Mouse (Mus musculus): ENCODE results near the gene Serpina3n. TPM values are rescaled to one million over a fixed set of nuclear protein-coding genes. Genes with fewer than 3 reads are reported as not detected.
"Not testable (repeated sequence)": the region's sequence is repeated elsewhere in the genome, so short reads cannot be mapped to it uniquely, and the experiment has no call there.

Gene Serpina3n
- polyA plus RNA-seq, 1 experiment: not detected

DNA sequence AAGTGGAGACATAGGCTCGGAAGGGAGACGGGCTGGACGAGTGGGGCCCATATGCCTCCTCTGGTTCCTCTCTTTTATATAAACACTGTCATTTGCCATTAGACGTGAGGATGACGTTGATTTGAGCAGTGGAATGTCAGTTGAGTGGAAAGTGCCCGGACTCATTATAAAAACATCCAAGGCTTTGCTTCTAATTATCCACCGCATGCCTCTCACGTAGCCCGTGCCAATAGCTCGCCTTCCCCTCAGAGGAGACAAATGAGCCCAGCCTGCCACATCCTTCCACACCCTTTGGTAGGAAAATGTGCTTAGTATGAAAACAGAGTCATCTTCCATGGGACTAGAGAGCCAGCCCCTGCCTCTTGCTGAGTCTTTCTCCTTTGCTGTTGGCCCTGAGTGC is 24.8 kb downstream of the Serpina3n start:
- no peak overlapping the region for H3K4me3 ChIP-seq (replicated peaks)
- H3K9me3 ChIP-seq (ENCODE audit: control insufficient read depth, low read length): peaks cover 3% of the 10 kb centered on the region
- no peak for TF ChIP-seq TAL1 (IDR thresholded peaks at IDR 0.05; ENCODE audit: low read length)
- no peak for TF ChIP-seq GATA1 (IDR thresholded peaks at IDR 0.05; ENCODE audit: low read length)
- no peaks in the 10 kb centered on the region for H3K36me3 ChIP-seq (ENCODE audit: control insufficient read depth)
- H3K4me1 ChIP-seq (ENCODE audit: control insufficient read depth): no peaks in the 10 kb centered on the region
- no peaks in the 10 kb centered on the region for H3K27me3 ChIP-seq (ENCODE audit: control insufficient read depth)

DNA sequence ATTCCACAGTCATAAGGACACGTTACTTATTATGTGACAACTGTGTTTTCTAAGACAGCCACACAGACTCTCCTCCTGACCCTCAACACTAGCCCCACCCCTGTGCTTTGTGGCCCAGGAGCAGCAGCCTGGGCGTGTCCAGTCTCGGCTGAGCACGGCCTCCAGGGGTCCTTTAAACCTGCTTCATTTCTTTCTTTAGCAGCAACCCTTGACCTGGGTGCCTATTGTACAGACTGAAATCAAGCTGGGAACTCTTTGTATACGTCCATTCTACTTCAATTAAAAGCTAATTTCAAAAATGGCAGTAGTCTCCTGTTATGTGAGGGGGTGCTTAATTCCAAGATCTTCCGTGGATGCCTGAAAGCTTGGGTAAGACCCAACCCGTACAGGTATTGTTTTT is 26.7 kb downstream of the Serpina3n start:
- no peak for TF ChIP-seq GATA1 (IDR thresholded peaks at IDR 0.05; ENCODE audit: low read length)
- no peak for TF ChIP-seq TAL1 (IDR thresholded peaks at IDR 0.05; ENCODE audit: low read length)
- no peak overlapping the region for H3K4me3 ChIP-seq (replicated peaks)
- H3K4me1 ChIP-seq (ENCODE audit: control insufficient read depth): no peaks in the 10 kb centered on the region
- no peaks in the 10 kb centered on the region for H3K36me3 ChIP-seq (ENCODE audit: control insufficient read depth)
- H3K9me3 ChIP-seq (ENCODE audit: control insufficient read depth, low read length): peaks cover 3% of the 10 kb centered on the region
- no peaks in the 10 kb centered on the region for H3K27me3 ChIP-seq (ENCODE audit: control insufficient read depth)

DNA sequence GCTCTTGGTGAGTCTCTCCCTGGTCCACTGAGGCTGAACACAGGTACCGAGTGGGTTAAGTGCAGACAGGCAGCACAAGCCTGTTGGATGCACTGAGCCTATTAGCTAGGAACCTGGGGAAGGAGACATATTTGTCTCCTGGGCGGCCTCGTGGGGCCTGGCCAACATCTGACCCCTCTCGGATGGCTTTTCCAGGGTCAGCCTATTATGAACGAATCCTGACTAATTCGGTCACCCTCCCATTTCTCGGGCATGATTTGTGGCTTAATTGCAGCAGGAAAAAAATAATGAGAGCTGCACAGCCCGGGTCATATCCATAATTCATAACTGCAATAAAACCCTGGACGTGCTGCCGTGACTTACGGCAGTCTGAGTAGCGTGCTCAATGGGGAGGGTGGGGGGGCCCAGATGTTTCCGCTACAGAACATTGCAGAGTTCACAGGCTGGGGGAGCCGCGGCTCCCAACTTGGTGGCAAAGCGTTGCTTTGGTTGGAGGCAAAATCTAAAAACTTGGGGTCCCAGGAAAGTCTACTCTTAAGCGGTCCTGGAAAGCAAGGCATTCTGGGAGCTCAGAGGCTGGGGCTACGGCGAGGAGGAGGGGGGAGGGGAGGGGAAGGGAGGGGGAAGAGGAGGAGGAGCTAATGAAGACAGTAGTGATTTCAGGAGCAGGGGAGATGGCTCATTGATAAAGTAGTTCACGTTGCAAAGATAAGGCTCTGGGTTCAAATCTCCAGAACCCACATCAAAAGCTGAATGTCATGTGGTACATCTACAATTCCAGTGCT is 27.6 kb downstream of the Serpina3n start:
- TF ChIP-seq GATA1 (IDR thresholded peaks at IDR 0.05; ENCODE audit: low read length) (no peak), TAL1 (IDR thresholded peaks at IDR 0.05; ENCODE audit: low read length) (no peak)
- Histone ChIP-seq H3K9me3 (ENCODE audit: control insufficient read depth, low read length) (peaks cover 3% of the 10 kb centered on the region), H3K4me3 (replicated peaks) (no peak overlapping the region), H3K27me3 (ENCODE audit: control insufficient read depth) (no peaks in the 10 kb centered on the region), H3K36me3 (ENCODE audit: control insufficient read depth) (no peaks in the 10 kb centered on the region), H3K4me1 (ENCODE audit: control insufficient read depth) (no peaks in the 10 kb centered on the region)

DNA sequence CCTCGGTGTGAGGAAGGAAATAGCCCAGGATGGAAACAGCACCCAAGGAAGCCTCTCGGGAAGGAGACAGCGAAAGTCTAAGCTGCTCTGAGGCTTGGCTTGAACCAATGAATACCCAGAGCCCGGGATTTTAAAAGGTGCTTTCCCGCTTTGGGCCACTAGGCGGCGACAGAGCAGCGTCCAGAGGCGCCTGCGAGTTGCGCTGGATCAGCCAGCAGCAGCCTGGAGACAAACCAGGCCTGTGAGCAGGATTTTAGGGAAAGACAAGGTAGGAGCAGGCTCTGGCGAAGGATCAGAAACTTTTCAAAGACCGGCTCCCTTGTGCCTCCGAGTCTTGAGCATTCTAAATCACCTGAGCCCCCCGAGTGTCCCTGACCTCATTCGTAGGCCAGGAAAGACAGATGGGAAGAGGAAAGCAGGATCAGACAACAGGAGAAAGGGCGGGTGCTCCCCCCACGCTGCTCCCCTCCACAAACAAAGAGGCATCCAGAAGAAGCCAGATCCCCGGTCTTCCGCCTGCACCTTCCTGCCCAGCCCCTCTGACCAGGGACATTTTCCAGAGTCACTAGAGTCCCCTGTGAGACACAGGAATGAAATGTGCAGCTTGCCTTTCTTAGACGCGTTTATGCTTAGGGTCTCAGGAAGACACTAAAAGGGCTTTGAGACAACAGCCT is 33.7 kb downstream of the Serpina3n start:
- TF ChIP-seq TAL1 (IDR thresholded peaks at IDR 0.05; ENCODE audit: low read length) (no peak), GATA1 (IDR thresholded peaks at IDR 0.05; ENCODE audit: low read length) (no peak)
- no peaks in the 10 kb centered on the region for H3K4me1 ChIP-seq (ENCODE audit: control insufficient read depth)
- no peaks in the 10 kb centered on the region for H3K27me3 ChIP-seq (ENCODE audit: control insufficient read depth)
- H3K9me3 ChIP-seq (ENCODE audit: control insufficient read depth, low read length): no peaks in the 10 kb centered on the region
- H3K36me3 ChIP-seq (ENCODE audit: control insufficient read depth): no peaks in the 10 kb centered on the region
- no peak overlapping the region for H3K4me3 ChIP-seq (replicated peaks)

DNA sequence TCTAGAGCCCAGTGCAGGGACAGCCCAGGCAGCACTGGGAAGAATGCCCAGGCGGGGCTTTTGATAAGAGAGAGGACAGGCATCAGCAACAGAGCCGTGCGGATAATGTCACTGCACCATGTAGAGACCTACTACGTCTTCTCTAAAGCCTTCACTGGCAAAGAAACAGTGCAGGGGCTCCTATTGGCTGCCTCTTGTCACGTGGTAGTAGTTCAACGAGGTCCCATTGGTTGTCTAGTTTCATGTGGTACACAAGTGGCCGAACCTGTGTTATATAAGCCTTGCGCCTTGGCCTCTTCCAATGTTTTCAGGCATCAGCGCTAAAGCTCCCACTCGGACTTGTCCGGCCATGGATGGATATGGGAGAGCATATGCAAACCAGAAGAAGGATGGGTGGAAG is 37.2 kb downstream of the Serpina3n start:
- no peaks in the 10 kb centered on the region for H3K4me1 ChIP-seq (ENCODE audit: control insufficient read depth)
- no peaks in the 10 kb centered on the region for H3K36me3 ChIP-seq (ENCODE audit: control insufficient read depth)
- H3K4me3 ChIP-seq (replicated peaks): no peak overlapping the region
- no peak for TF ChIP-seq TAL1 (IDR thresholded peaks at IDR 0.05; ENCODE audit: low read length)
- TF ChIP-seq GATA1 (IDR thresholded peaks at IDR 0.05; ENCODE audit: low read length): no peak
- H3K27me3 ChIP-seq (ENCODE audit: control insufficient read depth): no peaks in the 10 kb centered on the region
- no peaks in the 10 kb centered on the region for H3K9me3 ChIP-seq (ENCODE audit: control insufficient read depth, low read length)

DNA sequence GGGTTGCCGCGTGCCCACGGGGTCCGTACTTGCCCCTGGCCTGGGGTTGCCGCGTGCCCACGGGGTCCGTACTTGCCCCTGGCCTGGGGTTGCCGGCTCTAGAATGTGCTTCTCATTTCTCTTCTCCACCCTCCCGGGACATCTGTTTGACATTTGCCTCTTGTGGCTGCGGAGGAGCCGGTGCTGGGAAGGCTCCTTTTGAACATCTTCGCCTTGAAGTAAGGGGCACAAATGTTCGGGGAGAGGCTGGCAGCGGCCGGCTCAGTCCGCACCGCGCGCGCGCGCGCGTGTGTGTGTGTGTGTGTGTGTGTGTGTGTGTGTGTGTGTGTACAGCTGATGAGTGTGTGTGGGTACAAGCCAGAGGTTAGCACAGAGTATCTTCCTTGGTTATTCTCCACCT is 40.5 kb downstream of the Serpina3n start:
- not testable (repeated sequence) for H3K4me3 ChIP-seq (replicated peaks); H3K36me3 ChIP-seq (ENCODE audit: control insufficient read depth); H3K27me3 ChIP-seq (ENCODE audit: control insufficient read depth); H3K4me1 ChIP-seq (ENCODE audit: control insufficient read depth); H3K9me3 ChIP-seq (ENCODE audit: control insufficient read depth, low read length)

DNA sequence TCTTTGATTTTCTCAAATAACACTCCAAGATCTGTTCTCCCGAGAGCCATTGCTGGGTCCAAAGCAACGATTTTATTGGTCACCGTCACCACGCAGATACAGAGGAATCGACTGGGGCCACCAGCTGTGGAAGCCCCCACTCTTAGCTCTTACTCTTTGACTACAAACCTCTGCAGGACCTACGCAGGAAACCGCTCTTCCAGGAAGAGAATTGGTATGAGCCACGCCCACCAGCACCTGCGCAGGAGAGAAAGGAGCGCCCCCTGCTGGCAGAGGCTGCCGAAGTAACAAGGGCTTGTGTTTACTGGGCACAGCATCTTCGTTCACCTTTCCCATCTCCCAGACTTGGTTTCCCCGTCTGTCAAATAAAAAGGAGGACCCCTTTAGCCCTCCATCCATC is 41.6 kb downstream of the Serpina3n start:
- H3K36me3 ChIP-seq (ENCODE audit: control insufficient read depth): no peaks in the 10 kb centered on the region
- no peaks in the 10 kb centered on the region for H3K4me1 ChIP-seq (ENCODE audit: control insufficient read depth)
- H3K4me3 ChIP-seq (replicated peaks): no peak overlapping the region
- TF ChIP-seq TAL1 (IDR thresholded peaks at IDR 0.05; ENCODE audit: low read length) (no peak), GATA1 (IDR thresholded peaks at IDR 0.05; ENCODE audit: low read length) (no peak)
- H3K9me3 ChIP-seq (ENCODE audit: control insufficient read depth, low read length): no peaks in the 10 kb centered on the region
- no peaks in the 10 kb centered on the region for H3K27me3 ChIP-seq (ENCODE audit: control insufficient read depth)

DNA sequence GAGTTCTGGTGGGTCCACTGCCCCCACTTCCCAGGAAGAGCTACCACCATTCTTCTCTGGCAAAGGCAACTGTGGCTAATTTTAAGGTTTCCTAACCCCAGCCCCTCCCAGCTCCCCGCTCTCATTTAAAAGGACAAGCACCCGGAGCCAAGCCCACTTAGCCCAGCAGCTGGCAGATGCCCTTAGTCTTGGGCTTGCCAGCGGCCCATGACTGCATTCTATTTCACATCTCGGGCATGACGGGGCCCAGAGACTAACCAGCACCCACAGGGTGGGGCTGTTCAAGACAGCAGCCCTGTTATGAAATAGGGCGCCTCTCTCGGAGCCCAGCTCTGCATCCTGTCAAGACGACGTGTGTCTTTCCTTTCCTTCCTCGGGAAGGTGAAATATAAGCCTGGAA is 43.7 kb downstream of the Serpina3n start:
- no peak overlapping the region for H3K4me3 ChIP-seq (replicated peaks)
- no peaks in the 10 kb centered on the region for H3K36me3 ChIP-seq (ENCODE audit: control insufficient read depth)
- H3K4me1 ChIP-seq (ENCODE audit: control insufficient read depth): no peaks in the 10 kb centered on the region
- H3K27me3 ChIP-seq (ENCODE audit: control insufficient read depth): no peaks in the 10 kb centered on the region
- TF ChIP-seq TAL1 (IDR thresholded peaks at IDR 0.05; ENCODE audit: low read length): no peak
- TF ChIP-seq GATA1 (IDR thresholded peaks at IDR 0.05; ENCODE audit: low read length): no peak
- no peaks in the 10 kb centered on the region for H3K9me3 ChIP-seq (ENCODE audit: control insufficient read depth, low read length)

DNA sequence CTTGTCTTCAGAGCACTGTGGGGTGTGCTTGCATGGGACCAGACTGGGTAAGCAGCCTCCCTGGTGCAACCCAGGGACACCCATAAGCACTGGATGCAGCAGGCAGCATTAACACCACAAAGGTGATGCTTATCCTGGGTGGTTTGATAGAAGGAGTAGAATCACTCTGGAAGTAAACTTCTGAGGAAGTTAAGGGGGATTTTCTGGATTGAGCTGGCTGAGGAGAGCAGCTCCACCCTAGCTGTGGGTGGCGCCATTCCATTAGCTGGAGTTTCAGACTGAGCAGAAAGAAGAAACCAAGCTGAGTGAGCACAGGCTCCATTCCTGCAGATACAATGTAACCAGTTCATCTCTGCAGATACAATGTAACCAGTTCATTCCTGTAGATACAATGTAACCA is 46.5 kb downstream of the Serpina3n start:
- Histone ChIP-seq H3K4me3 (replicated peaks) (no peak overlapping the region), H3K27me3 (ENCODE audit: control insufficient read depth) (no peaks in the 10 kb centered on the region), H3K9me3 (ENCODE audit: control insufficient read depth, low read length) (no peaks in the 10 kb centered on the region), H3K36me3 (ENCODE audit: control insufficient read depth) (no peaks in the 10 kb centered on the region), H3K4me1 (ENCODE audit: control insufficient read depth) (no peaks in the 10 kb centered on the region)
- no peak for TF ChIP-seq TAL1 (IDR thresholded peaks at IDR 0.05; ENCODE audit: low read length)
- no peak for TF ChIP-seq GATA1 (IDR thresholded peaks at IDR 0.05; ENCODE audit: low read length)
